Mouse (Mus musculus) liver, adult 2 months (tissue): ENCODE measurements at regions not wholly inside any gene's neighbourhood (a gene's known extent, or its start where the extent isn't known, plus 50 kb on each side); places are given as distances from the start of the nearest gene placed in this dataset.

ENCODE experiments used
- CTCF ChIP-seq: fragments of 200-500 bp; IDR thresholded peaks from 2 replicates; pipeline ENCODE4 v1.5.1; 2011; ENCODE audit warnings: low read depth, low read length, control low read depth
- POLR2A ChIP-seq: fragments of 200-500 bp; IDR thresholded peaks from 2 replicates; pipeline ENCODE4 v1.6.1; 2011; ENCODE audit warnings: low read length, control low read depth; ENCODE audit not compliant: insufficient read depth; ENCODE audit errors: extremely low read depth

DNA sequence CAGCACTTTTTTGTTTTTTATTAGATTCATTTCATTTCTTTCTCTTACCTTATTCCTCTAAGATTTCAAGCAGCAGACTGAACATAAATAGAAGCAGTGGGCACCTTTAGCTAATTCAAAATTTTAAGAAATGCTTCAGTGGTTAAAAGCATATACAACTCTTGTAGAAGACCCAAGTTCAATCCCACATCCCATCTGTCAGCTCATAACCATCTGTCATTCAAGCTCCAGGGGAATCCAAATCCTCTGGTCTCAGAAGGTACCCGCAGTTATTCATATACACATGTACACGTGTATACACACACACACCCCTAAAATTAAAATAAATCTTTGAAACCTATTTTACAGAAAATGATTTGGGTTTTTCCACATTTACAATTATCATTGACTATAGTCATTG lies 52.9 kb upstream of the Thrb start:
- TF ChIP-seq POLR2A = no peak
- no peak for TF ChIP-seq CTCF
